Mouse (Mus musculus): ENCODE measurements around the gene Slc23a4. TPM values are rescaled to one million over a fixed set of nuclear protein-coding genes. Genes with fewer than 3 reads are reported as not detected.
A peak's percentile ranks its signal among the peaks of the same experiment; 100 is the strongest.

The Slc23a4 gene
- total and polyA plus RNA-seq, 3 experiments: 0.05 to 0.44 TPM; not detected in 1

DNA sequence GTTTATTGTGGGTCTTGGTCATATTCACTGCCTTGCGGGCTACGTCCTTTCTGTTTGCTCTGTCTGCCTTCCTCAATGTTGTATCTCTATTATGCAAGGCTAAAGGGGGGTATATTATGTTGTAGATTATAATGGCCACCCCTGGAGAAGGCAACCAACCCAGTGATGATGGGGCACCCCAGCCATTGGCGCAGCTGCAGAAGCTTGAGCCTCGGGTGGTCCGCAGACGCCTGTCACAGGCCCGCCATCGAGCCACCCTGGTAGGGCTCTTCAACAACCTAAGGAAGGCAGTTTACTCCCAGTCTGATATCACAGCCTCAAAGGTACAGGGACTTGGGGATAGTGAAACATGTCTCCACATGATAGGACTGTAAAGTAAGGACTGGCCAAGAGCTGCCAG lies 60.6 kb downstream of the Slc23a4 start:
- no peak for ATAC-seq (ENCODE audit: extremely low read depth, insufficient number of reproducible peaks, low FRiP score, poor library complexity, severe bottlenecking)

DNA sequence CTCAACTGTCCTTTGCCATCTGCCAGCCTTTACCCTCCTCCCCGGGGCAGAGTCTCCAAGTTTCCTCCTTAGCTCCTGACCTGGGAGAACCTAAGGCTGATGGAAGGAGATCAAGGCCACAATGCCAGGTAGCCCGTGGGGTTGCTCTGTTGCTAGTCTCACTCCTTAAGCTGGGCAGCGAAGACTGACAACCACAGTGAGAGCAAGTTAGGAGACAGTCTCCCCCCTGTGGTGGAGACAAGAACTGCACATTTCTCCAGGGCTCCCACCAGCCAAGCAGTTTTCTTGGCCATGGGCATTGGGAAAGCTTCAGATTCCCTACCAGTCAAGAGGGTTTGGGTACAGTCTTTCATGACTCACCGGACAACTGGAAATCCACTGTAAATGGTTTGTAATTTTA lies 61.0 kb downstream of the Slc23a4 start:
- Histone ChIP-seq H3K9me3 (replicated peaks) (no peaks in the 10 kb centered on the region), H3K4me1 (ENCODE audit: insufficient read depth, low read depth, low read length) (no peaks in the 10 kb centered on the region), H3K36me3 (replicated peaks) (no peaks in the 10 kb centered on the region), H3K4me3 (ENCODE audit: low read depth, low read length) (no peak overlapping the region), H3K27me3 (ENCODE audit: insufficient read depth, low read length) (peaks cover 14% of the 10 kb centered on the region)
- DNase-seq (ENCODE audit: low spot score) (peak; percentile 67), ATAC-seq (ENCODE audit: extremely low read depth, insufficient number of reproducible peaks, low FRiP score, poor library complexity, severe bottlenecking) (peak; percentile 49; the same call in 1 of the 2 replicates)
- TF ChIP-seq GATA1 (IDR thresholded peaks at IDR 0.05; ENCODE audit: borderline replicate concordance, low read length) (no peak), POLR2AphosphoS5 (IDR thresholded peaks at IDR 0.05; ENCODE audit: insufficient replicate concordance, low read depth, low read length) (no peak), CTCF (IDR thresholded peaks at IDR 0.05; ENCODE audit: low read depth, low read length) (peak; percentile 84), TAL1 (conservative IDR thresholded peaks at IDR 0.05; ENCODE audit: low read depth, low read length) (no peak), GATA2 (IDR thresholded peaks at IDR 0.05; ENCODE audit: borderline replicate concordance, low read depth, low read length) (no peak)

More for the DNA sequence above, 60.6 kb downstream of the Slc23a4 start:
- Histone ChIP-seq H3K4me3 (ENCODE audit: low read depth, low read length) (no peak overlapping the region), H3K27me3 (ENCODE audit: insufficient read depth, low read length) (peaks cover 14% of the 10 kb centered on the region), H3K36me3 (replicated peaks) (no peaks in the 10 kb centered on the region), H3K4me1 (ENCODE audit: insufficient read depth, low read depth, low read length) (no peaks in the 10 kb centered on the region), H3K9me3 (replicated peaks) (no peaks in the 10 kb centered on the region)
- DNase-seq (ENCODE audit: low spot score): no peak
- TF ChIP-seq CTCF (IDR thresholded peaks at IDR 0.05; ENCODE audit: low read depth, low read length) (no peak), GATA1 (IDR thresholded peaks at IDR 0.05; ENCODE audit: borderline replicate concordance, low read length) (no peak), POLR2AphosphoS5 (IDR thresholded peaks at IDR 0.05; ENCODE audit: insufficient replicate concordance, low read depth, low read length) (no peak), TAL1 (conservative IDR thresholded peaks at IDR 0.05; ENCODE audit: low read depth, low read length) (no peak), GATA2 (IDR thresholded peaks at IDR 0.05; ENCODE audit: borderline replicate concordance, low read depth, low read length) (no peak)

- Histone ChIP-seq H3K4me3 (ENCODE audit: low read depth, low read length) (no peak overlapping the region), H3K27me3 (ENCODE audit: insufficient read depth, low read length) (peaks cover 27% of the 10 kb centered on the region), H3K36me3 (replicated peaks) (no peaks in the 10 kb centered on the region), H3K4me1 (ENCODE audit: insufficient read depth, low read depth, low read length) (no peaks in the 10 kb centered on the region), H3K9me3 (replicated peaks) (no peaks in the 10 kb centered on the region)
- 0 out of 2 replicates have a peak, but pooled peaks have one; percentile 5 for TF ChIP-seq CTCF (IDR thresholded peaks at IDR 0.05; ENCODE audit: low read depth, low read length)
- no peak for TF ChIP-seq POLR2AphosphoS5 (IDR thresholded peaks at IDR 0.05; ENCODE audit: insufficient replicate concordance, low read depth, low read length)
- DNase-seq (ENCODE audit: low spot score) (peak; percentile 10), ATAC-seq (ENCODE audit: extremely low read depth, insufficient number of reproducible peaks, low FRiP score, poor library complexity, severe bottlenecking) (peak; percentile 57; the same call in 1 of the 2 replicates)
Measured at GRCm38 (mm10) chr6:34921941-34922340, 66.3 kb downstream of the Slc23a4 start.

DNA sequence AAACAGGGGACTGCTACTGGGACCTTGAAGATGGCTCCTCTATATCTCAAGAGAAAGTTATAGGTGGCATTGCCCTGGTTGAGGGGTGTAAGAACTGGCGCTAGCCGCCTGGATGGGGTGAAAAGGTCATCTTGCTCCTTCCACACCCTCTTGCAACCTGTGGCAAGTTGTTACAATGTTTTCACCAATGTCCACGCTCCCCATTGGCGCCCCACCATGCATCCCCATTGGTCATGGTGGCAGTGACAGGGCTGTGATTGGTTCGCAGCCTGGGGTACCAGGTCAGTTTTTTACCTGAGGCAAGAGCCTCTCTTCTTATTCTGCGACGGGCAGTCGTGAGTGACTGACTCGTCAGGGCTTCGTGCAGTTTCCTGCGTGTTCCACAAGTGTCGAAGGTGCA lies 67.6 kb downstream of the Slc23a4 start:
- ATAC-seq (ENCODE audit: extremely low read depth, insufficient number of reproducible peaks, low FRiP score, poor library complexity, severe bottlenecking): no peak
- TF ChIP-seq GATA1 (IDR thresholded peaks at IDR 0.05; ENCODE audit: borderline replicate concordance, low read length) (no peak), GATA2 (IDR thresholded peaks at IDR 0.05; ENCODE audit: borderline replicate concordance, low read depth, low read length) (no peak), TAL1 (conservative IDR thresholded peaks at IDR 0.05; ENCODE audit: low read depth, low read length) (no peak), POLR2AphosphoS5 (IDR thresholded peaks at IDR 0.05; ENCODE audit: insufficient replicate concordance, low read depth, low read length) (no peak), CTCF (IDR thresholded peaks at IDR 0.05; ENCODE audit: low read depth, low read length) (no peak)
- H3K36me3 ChIP-seq (replicated peaks): no peaks in the 10 kb centered on the region
- H3K9me3 ChIP-seq (replicated peaks): no peaks in the 10 kb centered on the region
- H3K4me3 ChIP-seq (ENCODE audit: low read depth, low read length): no peak overlapping the region
- no peak for DNase-seq (ENCODE audit: low spot score)
- no peaks in the 10 kb centered on the region for H3K4me1 ChIP-seq (ENCODE audit: insufficient read depth, low read depth, low read length)
- H3K27me3 ChIP-seq (ENCODE audit: insufficient read depth, low read length): peaks cover 29% of the 10 kb centered on the region

DNA sequence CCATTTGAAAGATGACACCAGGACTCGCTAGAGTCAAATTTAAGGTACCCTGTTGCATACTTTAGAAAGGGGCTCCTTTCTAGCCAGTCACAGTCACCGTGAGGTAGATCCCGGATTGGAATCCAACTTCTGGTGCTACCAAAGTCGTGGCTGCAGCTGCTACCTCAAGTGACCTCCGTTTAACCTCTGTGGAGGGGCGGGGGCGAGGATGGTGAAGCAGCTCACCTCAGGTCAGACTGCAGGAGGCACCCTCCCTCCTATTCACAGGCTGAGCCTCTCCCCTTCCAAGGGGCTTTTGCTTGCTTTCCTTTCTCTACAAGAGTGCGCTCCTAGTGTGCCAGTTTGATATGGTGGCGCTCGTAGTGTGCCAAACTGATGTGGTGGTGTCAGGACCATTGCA lies 68.2 kb downstream of the Slc23a4 start, which contains the start of gene Stra8:
Gene Stra8, plus strand, starts transcription at position 208 of the 400 bp plus-strand sequence.
- no peak within 1 kb of the TSS for H3K4me3 ChIP-seq (ENCODE audit: low read depth, low read length)
- no peaks in the 10 kb centered on the region for H3K4me1 ChIP-seq (ENCODE audit: insufficient read depth, low read depth, low read length)
- no peaks in the 10 kb centered on the region for H3K9me3 ChIP-seq (replicated peaks)
- DNase-seq (ENCODE audit: low spot score) (no peak), ATAC-seq (ENCODE audit: extremely low read depth, insufficient number of reproducible peaks, low FRiP score, poor library complexity, severe bottlenecking) (no peak)
- H3K27me3 ChIP-seq (ENCODE audit: insufficient read depth, low read length): peaks cover 25% of the 10 kb centered on the region
- TF ChIP-seq POLR2AphosphoS5 (IDR thresholded peaks at IDR 0.05; ENCODE audit: insufficient replicate concordance, low read depth, low read length): no peak
- TF ChIP-seq GATA2 (IDR thresholded peaks at IDR 0.05; ENCODE audit: borderline replicate concordance, low read depth, low read length): no peak
- no peak for TF ChIP-seq GATA1 (IDR thresholded peaks at IDR 0.05; ENCODE audit: borderline replicate concordance, low read length)
- no peak for TF ChIP-seq CTCF (IDR thresholded peaks at IDR 0.05; ENCODE audit: low read depth, low read length)
- TF ChIP-seq TAL1 (conservative IDR thresholded peaks at IDR 0.05; ENCODE audit: low read depth, low read length): no peak
- no peaks in the 10 kb centered on the region for H3K36me3 ChIP-seq (replicated peaks)

GRCm38 (mm10) chr6:34919146-34919545 lies 69.1 kb downstream of the Slc23a4 start:
- Histone ChIP-seq H3K36me3 (replicated peaks) (no peaks in the 10 kb centered on the region), H3K27me3 (ENCODE audit: insufficient read depth, low read length) (peaks cover 23% of the 10 kb centered on the region), H3K4me3 (ENCODE audit: low read depth, low read length) (no peak overlapping the region), H3K4me1 (ENCODE audit: insufficient read depth, low read depth, low read length) (no peaks in the 10 kb centered on the region; the same call in 1 of the 2 replicates), H3K9me3 (replicated peaks) (no peaks in the 10 kb centered on the region)
- TF ChIP-seq GATA2 (IDR thresholded peaks at IDR 0.05; ENCODE audit: borderline replicate concordance, low read depth, low read length): no peak
- TF ChIP-seq TAL1 (conservative IDR thresholded peaks at IDR 0.05; ENCODE audit: low read depth, low read length): no peak
- TF ChIP-seq POLR2AphosphoS5 (IDR thresholded peaks at IDR 0.05; ENCODE audit: insufficient replicate concordance, low read depth, low read length): no peak
- TF ChIP-seq GATA1 (IDR thresholded peaks at IDR 0.05; ENCODE audit: borderline replicate concordance, low read length): no peak
- TF ChIP-seq CTCF (IDR thresholded peaks at IDR 0.05; ENCODE audit: low read depth, low read length): no peak
- DNase-seq (ENCODE audit: low spot score): no peak
- ATAC-seq (ENCODE audit: extremely low read depth, insufficient number of reproducible peaks, low FRiP score, poor library complexity, severe bottlenecking): no peak
